Mouse (Mus musculus) layer of hippocampus, adult 8-10 months (tissue): ENCODE measurements around the gene Mcm10. TPM values are rescaled to one million over a fixed set of nuclear protein-coding genes. Genes with fewer than 3 reads are reported as not detected.

Source experiments
- DNase-seq, 2 experiments: peaks; one replicate each; pipeline ENCODE4 v3.0.0; 2022; ENCODE audit warnings: low spot score in 2 of 2
- total RNA-seq, 4 experiments: library from RNA; stranded (reverse); gene quantifications; 2 replicates each; pipeline ENCODE4 v1.2.4; 2022

Gene Mcm10
- total RNA-seq: 1 to 10 TPM in 1 of 4 experiments, under 1 TPM in 3; 0.71 to 1.1 (median 0.86) TPM

- DNase-seq: peak; percentile 90 to 91
Observed at GRCm38 (mm10) chr2:5012491-5013324, at the start of gene Mcm10. Gene Mcm10 (minus strand): TSS chr2:5012791.

DNA sequence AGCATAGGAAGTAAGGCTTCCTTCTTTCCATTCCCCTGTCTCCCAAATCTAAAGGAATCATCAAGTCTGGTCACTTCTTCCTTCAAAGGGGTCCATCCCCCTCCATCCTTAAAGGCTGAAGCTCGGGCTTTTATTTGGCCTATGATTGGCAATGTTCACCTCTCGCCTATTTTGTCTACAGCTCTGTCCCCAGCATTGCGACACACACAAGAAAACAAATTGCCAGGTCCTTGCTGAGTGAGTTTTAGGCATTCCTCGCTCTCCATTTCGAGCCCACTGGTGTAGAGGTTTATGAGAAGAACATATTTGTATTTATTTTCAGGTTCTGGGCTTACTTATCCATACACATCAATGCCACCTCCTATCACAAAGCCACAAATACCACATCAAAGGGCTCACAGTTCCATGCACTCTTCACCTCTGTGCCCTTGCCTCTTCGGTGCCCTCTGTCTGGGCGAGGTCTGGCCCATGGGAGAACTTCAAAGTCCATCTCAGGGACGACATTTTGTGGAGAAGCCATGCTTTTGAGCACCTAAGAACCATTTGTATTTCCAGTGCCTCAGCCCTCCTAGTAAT lies 48.6 kb upstream of the Mcm10 start:
- no peak for DNase-seq

DNA sequence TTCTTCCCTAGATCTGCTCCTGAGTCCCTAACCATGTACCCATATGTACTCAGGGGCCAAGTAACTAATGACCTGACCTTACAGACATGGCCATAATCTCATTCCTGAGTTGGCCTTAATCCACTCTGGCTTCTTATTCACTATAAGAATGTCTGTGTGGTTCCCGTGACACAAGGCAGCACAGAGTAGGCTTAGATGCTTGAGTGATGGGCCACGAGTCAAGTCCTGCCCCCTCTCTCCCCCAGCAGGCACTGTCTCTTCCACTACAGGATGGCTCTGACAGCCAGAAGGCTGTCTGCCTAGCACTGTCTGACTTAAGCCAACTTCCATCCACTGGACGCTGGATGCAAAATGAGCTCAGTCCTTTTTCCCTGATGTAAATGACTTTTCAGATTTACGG lies 47.4 kb upstream of the Mcm10 start:
- no peak for DNase-seq

- DNase-seq: no peak
Observed at GRCm38 (mm10) chr2:5058436-5058835, 45.8 kb upstream of the Mcm10 start.

DNA sequence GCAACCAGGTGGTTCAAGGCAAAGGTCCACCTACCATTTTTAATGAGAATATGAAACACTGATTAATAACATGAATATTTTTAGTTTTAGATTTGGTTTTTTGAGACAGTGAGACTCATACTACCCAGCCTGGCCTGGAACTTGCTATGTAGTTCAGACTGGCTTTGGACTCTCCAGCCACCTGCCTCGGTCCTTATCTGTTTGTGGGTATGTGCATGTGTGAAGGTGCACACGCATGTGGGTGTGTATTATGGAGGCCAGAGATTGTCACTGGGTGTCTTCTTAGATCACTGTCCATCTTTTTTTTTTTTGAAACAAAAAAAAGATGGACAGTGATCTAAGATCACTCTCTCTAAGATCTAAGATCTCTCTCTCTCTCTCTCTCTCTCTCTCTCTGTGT lies 38.0 kb upstream of the Mcm10 start:
- no peak for DNase-seq

DNA sequence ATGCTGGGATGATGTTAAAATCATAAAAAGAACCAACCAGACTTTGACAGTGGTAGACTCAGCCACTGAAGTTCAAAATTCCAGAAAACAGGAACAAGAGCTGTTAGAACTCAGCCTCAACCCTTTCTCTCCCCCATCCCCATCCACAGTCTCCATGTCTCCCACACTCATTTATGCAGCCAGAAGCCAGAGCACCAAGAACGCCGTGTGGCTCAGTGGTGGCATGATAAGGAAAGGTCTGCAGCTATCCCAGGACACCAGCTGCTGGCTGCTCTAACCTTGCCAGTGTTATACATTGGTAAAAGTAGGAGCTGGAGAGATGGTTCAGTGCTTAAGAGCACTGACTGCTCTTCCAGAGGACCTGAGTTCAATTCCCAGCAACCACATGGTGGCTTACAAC lies 34.4 kb upstream of the Mcm10 start:
- no peak for DNase-seq

- no peak for DNase-seq
Observed at GRCm38 (mm10) chr2:5045269-5045965, 32.8 kb upstream of the Mcm10 start.

DNA sequence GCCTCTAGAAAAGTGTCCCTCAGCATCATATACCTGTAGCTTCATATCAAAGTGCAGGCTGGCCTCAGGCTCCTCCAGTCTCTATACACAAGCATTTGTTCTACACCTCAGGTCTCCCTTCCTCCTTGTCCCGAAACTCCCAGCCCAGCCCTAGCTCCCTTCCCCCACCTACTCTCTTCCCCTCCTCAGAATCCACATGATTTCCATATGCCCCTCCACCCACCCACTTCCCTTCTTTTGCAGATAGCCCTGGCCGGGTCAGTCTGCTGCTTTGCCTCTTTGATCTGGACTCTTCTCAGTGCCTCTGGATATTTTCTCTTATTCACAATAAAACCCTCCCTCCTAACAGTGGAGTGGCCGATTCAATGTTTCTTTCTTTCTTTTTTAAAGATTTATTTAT lies 31.7 kb upstream of the Mcm10 start:
- no peak for DNase-seq

DNA sequence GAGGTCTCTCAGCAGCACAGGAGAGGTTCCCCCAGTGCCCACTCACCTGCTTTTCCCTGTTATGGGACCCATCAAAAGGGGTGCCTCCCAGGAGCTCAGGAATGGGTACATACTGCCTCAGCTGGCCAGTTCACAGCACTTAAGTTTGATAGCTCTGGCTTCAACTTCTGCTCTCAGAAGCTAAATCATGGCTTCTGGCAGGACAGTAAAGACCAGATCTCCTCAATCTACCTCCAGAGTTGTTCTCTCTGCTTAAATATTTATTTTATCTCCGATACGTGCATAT lies 30.8 kb upstream of the Mcm10 start:
- no peak for DNase-seq

DNA sequence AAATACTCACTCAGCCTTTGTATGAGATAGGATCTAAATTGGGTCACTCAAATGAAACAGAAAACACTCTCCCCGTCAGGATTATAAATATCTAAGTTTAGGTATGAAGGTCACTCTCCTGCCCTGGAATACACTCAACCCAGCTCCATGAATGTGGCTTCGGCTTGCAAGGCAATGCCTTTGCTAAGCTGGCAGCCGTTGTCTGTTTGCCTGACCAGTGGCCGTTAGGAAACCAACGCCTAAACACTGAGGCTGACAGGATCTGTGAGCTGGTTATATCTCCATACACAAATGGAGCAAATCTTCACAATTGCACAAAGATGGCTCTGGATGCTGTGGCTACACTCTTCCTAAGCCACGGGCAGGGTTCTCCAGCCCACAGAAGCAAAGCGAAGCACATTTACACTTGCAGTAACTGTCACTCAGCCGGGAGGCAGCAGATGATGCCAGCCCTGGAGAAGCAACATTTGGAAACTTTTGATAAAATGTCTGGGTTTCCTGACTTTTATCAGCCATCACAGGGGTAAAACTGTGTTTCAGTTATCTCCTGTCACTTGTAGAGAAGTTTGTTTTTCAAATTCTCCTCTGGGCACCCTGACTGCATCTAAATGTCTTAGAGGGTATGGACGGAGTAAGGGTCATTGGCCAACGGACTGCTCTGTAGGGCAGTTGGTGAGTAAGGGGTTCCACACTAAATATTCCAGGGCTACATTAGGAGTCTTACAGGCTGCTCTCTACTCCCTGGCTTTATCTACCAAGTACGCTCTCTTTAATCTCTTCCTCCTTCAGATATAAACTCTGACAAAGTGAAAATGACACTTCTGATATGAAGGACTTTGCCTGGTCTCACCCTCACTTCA lies 30.3 kb upstream of the Mcm10 start:
- no peak for DNase-seq

GRCm38 (mm10) chr2:5041854-5042253 lies 29.3 kb upstream of the Mcm10 start:
- no peak for DNase-seq

- DNase-seq: no peak
Observed at GRCm38 (mm10) chr2:5040281-5041161, 27.9 kb upstream of the Mcm10 start.

DNA sequence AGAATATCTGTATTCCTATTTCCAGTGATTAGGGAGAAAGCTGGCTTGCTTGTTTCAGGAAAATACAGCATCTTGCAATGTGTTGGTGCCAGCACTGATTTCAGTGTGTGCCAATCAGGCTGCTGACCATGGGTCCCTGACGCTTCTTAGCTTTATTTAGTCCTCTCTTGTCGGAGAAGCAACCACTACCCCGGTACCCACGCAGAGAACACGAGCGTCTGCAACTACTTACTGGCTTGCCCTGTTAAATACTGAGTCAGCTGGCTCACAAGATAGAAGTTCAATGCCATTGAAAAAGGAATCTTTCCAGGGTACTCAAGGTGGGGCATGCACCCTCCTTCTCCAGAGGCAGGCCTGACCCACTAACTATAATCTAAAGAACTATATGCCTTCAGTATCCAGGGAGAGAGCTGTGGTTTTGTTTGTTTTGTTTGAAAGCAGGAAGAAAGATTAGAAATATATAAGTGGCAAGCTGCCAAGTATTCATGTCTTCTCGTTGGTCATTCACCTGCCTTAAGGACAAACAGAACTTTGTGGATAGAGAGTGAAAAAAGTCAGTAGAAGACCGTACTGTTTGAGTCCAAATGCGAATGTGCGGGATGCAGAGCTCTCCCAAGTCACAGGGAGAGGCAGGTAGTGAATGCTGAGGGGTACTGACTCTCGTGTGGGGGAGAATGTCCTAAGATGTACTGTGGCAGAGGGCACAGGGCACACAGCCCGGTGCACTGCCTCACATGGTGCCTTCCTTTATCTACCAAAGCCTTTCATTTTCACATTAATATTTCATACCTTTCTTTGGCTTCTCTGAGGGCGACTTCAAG lies 27.0 kb upstream of the Mcm10 start:
- no peak for DNase-seq

GRCm38 (mm10) chr2:5038320-5038719 lies 25.7 kb upstream of the Mcm10 start:
- no peak for DNase-seq

DNA sequence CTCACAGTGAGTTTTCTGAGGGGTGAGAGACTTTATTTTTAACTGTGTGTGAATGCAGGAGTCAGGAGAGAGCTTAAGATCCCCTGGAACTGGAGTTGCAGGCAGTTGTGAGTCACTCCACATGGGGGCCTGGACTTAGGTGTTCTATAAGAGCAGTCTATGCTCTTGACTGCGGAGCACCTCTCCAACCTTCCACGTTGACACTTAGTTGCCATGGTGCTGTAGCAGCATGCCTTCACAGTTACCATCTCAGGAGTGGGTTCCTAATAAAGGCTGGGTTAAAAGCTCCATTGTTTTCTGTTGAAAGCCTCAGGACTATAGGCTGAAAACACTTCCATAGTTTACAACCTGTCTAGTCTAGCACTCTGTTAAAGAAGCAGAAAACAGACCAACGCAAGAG lies 24.8 kb upstream of the Mcm10 start:
- DNase-seq: no peak

- no peak for DNase-seq
Observed at GRCm38 (mm10) chr2:5036411-5037076, 24.0 kb upstream of the Mcm10 start.

DNA sequence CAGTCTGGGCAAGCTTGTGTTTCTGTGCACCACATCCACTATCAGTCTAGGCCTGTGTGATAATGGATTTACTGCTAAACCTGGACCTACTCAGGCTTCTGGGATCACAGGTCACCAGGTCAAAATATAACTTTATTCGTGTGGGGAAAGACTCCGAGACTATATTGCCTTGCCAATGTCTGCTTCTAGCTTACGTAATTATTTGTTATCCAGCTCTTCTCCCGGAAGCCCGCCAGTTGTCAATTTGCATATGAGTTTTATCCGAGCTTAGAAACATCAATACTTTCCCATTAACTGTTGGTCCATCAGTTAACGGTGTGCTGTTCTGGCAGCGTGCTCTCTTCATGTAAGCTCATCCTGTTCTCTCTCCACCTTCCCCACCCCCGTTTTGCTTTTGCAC lies 22.6 kb upstream of the Mcm10 start:
- DNase-seq: no peak

DNA sequence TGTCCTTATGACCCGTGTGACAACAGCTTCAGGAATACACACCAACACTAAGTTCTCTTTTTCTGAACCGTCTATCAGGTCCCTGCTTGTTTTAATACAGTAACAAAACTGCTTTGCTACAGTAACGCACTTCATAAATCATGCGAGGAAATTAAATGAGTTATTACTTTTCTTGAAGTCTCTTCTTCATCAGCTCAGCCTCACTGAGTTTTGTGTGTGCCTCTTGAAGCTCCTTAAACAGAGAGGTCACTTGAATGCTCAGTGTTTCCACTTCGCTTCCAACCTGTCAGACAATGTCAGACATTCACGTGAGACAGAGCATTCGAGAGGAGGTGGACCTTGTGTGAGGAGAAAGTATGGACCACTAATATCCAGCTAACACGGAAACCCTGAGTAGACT lies 22.2 kb upstream of the Mcm10 start:
- no peak for DNase-seq
